Mouse (Mus musculus) CH12.LX (cell line): ENCODE measurements around the gene Ugt1a10. TPM values are rescaled to one million over a fixed set of nuclear protein-coding genes. Genes with fewer than 3 reads are reported as not detected.

Experiments
- DNase-seq: peaks from one replicate; pipeline ENCODE4 v3.0.0-alpha.2; 2013; ENCODE audit errors: extremely low read depth
- H3K27ac ChIP-seq: 2 replicates; pipeline ENCODE4 v1.5.1; 2012; ENCODE audit warnings: low read depth, mild to moderate bottlenecking, control low read depth, moderate library complexity; ENCODE audit not compliant: insufficient read depth
- H3K27me3 ChIP-seq: replicated peaks from 2 replicates; pipeline ENCODE3; 2012; ENCODE audit warnings: inconsistent platforms
- H3K36me3 ChIP-seq, 2 experiments: replicated peaks in 1 of 2; 2 replicates each; pipeline versions ENCODE3 to v1.6.1; 2012; ENCODE audit warnings: inconsistent platforms in 1 of 2, low read length in 1 of 2, mild to moderate bottlenecking in 1 of 2, mixed read lengths in 1 of 2, moderate library complexity in 1 of 2; ENCODE audit not compliant: control insufficient read depth in 1 of 2, insufficient read depth in 1 of 2
- H3K4me1 ChIP-seq, 2 experiments: 2 replicates each; pipeline ENCODE4 v1.6.1; 2012; ENCODE audit warnings: inconsistent platforms in 1 of 2, moderate library complexity in 1 of 2; ENCODE audit not compliant: insufficient read depth in 2 of 2, control insufficient read depth in 1 of 2
- H3K4me2 ChIP-seq: 2 replicates; pipeline ENCODE4 v1.6.1; 2012; ENCODE audit warnings: low read depth, mild to moderate bottlenecking, control low read depth; ENCODE audit not compliant: poor library complexity, insufficient read depth, severe bottlenecking
- H3K4me3 ChIP-seq, 3 experiments: fragments of 150-350 bp in 1 of 3; sonication (generic) in 1 of 3; replicated peaks in 1 of 3; 2 replicates each; pipeline versions ENCODE3 to v1.5.1; 2011 to 2012; ENCODE audit warnings: low read depth in 2 of 3, low read length in 2 of 3, mild to moderate bottlenecking in 2 of 3, moderate library complexity in 2 of 3, control low read depth in 1 of 3, improper control_type of control experiment in 1 of 3, inconsistent platforms in 1 of 3, mixed read lengths in 1 of 3; ENCODE audit not compliant: poor library complexity in 1 of 3
- H3K79me2 ChIP-seq: replicated peaks from 2 replicates; pipeline ENCODE4 v1.6.1; 2012; ENCODE audit warnings: mild to moderate bottlenecking, moderate library complexity; ENCODE audit not compliant: control insufficient read depth, poor library complexity, insufficient read depth, severe bottlenecking; ENCODE audit errors: extremely low read depth
- H3K9ac ChIP-seq: 2 replicates; pipeline ENCODE4 v1.6.1; 2012; ENCODE audit warnings: low read depth, mild to moderate bottlenecking, control low read depth, moderate library complexity; ENCODE audit not compliant: insufficient read depth
- H3K9me3 ChIP-seq: replicated peaks from 2 replicates; pipeline ENCODE3; 2012; ENCODE audit warnings: low read length, inconsistent platforms, mixed read lengths
- BHLHE40 ChIP-seq: IDR thresholded peaks from 2 replicates; pipeline ENCODE4 v1.6.1; 2011; ENCODE audit warnings: mild to moderate bottlenecking, low read depth, low read length, improper control_type of control experiment
- CHD1 ChIP-seq: IDR thresholded peaks from 2 replicates; pipeline ENCODE4 v1.6.1; 2012; ENCODE audit warnings: low read depth, low read length, improper control_type of control experiment, inconsistent platforms
- CHD2 ChIP-seq: IDR thresholded peaks from 2 replicates; pipeline ENCODE4 v1.6.1; 2011; ENCODE audit warnings: low read length, improper control_type of control experiment
- ELF1 ChIP-seq: IDR thresholded peaks from 2 replicates; pipeline ENCODE4 v1.6.1; 2014; ENCODE audit warnings: low read depth, mild to moderate bottlenecking, inconsistent platforms, low read length, improper control_type of control experiment
- GABPA ChIP-seq: IDR thresholded peaks from 2 replicates; pipeline ENCODE4 v1.6.1; 2012; ENCODE audit warnings: low read depth, low read length, improper control_type of control experiment, inconsistent platforms; ENCODE audit not compliant: insufficient replicate concordance
- HCFC1 ChIP-seq: IDR thresholded peaks from 2 replicates; pipeline ENCODE4 v1.6.1; 2012; ENCODE audit warnings: low read depth, mild to moderate bottlenecking, inconsistent platforms, low read length, improper control_type of control experiment
- JUN ChIP-seq: IDR thresholded peaks from 2 replicates; pipeline ENCODE4 v1.6.1; 2011; ENCODE audit warnings: low read depth, mild to moderate bottlenecking, low read length, improper control_type of control experiment, moderate library complexity; ENCODE audit not compliant: insufficient read depth
- MAX ChIP-seq: IDR thresholded peaks from 2 replicates; pipeline ENCODE4 v1.6.1; 2011; ENCODE audit warnings: low read length, improper control_type of control experiment
- MAZ ChIP-seq: IDR thresholded peaks from 2 replicates; pipeline ENCODE4 v1.6.1; 2012; ENCODE audit warnings: low read depth, mild to moderate bottlenecking, inconsistent platforms, low read length, improper control_type of control experiment, moderate library complexity
- MEF2A ChIP-seq: IDR thresholded peaks from 2 replicates; pipeline ENCODE4 v1.6.1; 2014; ENCODE audit warnings: low read depth, mild to moderate bottlenecking, inconsistent platforms, low read length, improper control_type of control experiment, borderline replicate concordance
- MXI1 ChIP-seq: IDR thresholded peaks from 2 replicates; pipeline ENCODE4 v1.6.1; 2011; ENCODE audit warnings: mild to moderate bottlenecking, low read depth, low read length, improper control_type of control experiment
- MYC ChIP-seq: IDR thresholded peaks from 2 replicates; pipeline ENCODE4 v1.6.1; 2011; ENCODE audit warnings: low read depth, mild to moderate bottlenecking, improper control_type of control experiment, low read length
- NELFE ChIP-seq: IDR thresholded peaks from 2 replicates; pipeline ENCODE4 v1.6.1; 2011; ENCODE audit warnings: low read depth, low read length, improper control_type of control experiment
- NRF1 ChIP-seq: IDR thresholded peaks from 2 replicates; pipeline ENCODE4 v1.6.1; 2014; ENCODE audit warnings: low read depth, mild to moderate bottlenecking, inconsistent platforms, low read length, improper control_type of control experiment, moderate library complexity
- PAX5 ChIP-seq: IDR thresholded peaks from 2 replicates; pipeline ENCODE4 v1.6.1; 2012; ENCODE audit warnings: low read length, inconsistent platforms, mixed read lengths
- RAD21 ChIP-seq: IDR thresholded peaks from 2 replicates; pipeline ENCODE4 v1.6.1; 2011; ENCODE audit warnings: low read depth, mild to moderate bottlenecking, low read length, improper control_type of control experiment, moderate library complexity
- SIN3A ChIP-seq: IDR thresholded peaks from 2 replicates; pipeline ENCODE4 v1.6.1; 2012; ENCODE audit warnings: low read length, improper control_type of control experiment, inconsistent platforms
- SMC3 ChIP-seq: IDR thresholded peaks from 2 replicates; pipeline ENCODE4 v1.6.1; 2011; ENCODE audit warnings: low read depth, low read length, improper control_type of control experiment
- TBP ChIP-seq: conservative IDR thresholded peaks from 2 replicates; pipeline ENCODE4 v1.6.1; 2011; ENCODE audit warnings: low read depth, low read length, improper control_type of control experiment
- TCF12 ChIP-seq: IDR thresholded peaks from 2 replicates; pipeline ENCODE4 v1.6.1; 2014; ENCODE audit warnings: low read depth, mild to moderate bottlenecking, inconsistent platforms, low read length, improper control_type of control experiment
- ZC3H11A ChIP-seq: IDR thresholded peaks from 2 replicates; pipeline ENCODE4 v1.6.1; 2012; ENCODE audit warnings: low read depth, mild to moderate bottlenecking, inconsistent platforms, low read length, improper control_type of control experiment
- ZMIZ1 ChIP-seq: IDR thresholded peaks from 2 replicates; pipeline ENCODE4 v1.6.1; 2012; ENCODE audit warnings: low read depth, mild to moderate bottlenecking, inconsistent platforms, low read length, improper control_type of control experiment
- dilution Hi-C: fragments of 300-500 bp; cut with MboI; formaldehyde crosslinking; loops from 2 replicates; pipeline ENCODE4 v1.14.3; 2020; ENCODE audit warnings: low sequenced_read_pairs; ENCODE audit not compliant: extremely low pct_unique_long_range_greater_than_20kb, extremely low pct_ligation_motif_present
- in situ Hi-C: fragments of 300-500 bp; cut with MboI; formaldehyde crosslinking; loops from 3 replicates; pipeline ENCODE4 v1.14.3; 2019; ENCODE audit warnings: low sequenced_read_pairs, low pct_ligation_motif_present, low pct_unique_long_range_greater_than_20kb, mixed read lengths
- polyA plus RNA-seq: library from polyadenylated mRNA; unstranded; fragments of >175 nt; gene quantifications from 2 replicates; pipeline ENCODE4 v1.2.1, GENCODE M21; 2012; ENCODE audit warnings: low read depth; ENCODE audit not compliant: insufficient read length
- total RNA-seq, 2 experiments: library from RNA; depleted of rRNA; stranded (reverse); fragments of 300-350 nt in 1 of 2; fragments of >200 nt in 1 of 2; gene quantifications; 2 replicates each; pipeline ENCODE4 v1.2.3; 2012 to 2014

The Ugt1a10 gene
- total and polyA plus RNA-seq, 3 experiments: not detected

DNA sequence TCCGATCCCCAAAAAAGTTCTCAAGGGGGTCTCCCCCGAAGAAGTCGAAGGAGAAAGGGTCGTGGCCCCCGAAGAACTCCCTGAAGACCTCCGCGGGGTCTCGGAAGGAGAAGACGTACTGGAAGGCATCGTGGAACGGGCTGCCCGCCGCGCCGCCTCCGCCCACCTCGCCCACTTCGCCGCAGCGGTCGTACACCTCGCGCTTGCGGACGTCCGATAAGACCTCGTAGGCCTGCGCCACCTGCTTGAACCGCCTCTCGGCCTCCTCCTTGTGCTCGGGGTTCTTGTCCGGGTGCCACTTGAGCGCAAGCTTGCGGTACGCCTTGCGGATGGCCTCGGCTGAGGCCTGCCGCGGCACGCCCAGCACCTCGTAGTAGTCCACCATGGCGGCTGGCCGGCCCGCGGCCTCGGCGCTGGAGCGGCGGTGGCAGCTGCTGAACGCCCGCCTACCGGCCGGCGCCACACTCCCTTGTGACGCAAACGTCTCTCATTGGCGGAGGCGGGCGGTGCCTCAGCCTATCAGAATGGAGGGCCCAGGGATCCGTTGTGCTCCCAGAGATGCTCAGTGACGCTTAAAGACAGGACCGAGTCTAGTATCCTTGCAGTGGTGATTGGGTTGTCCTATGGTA, 150.2 kb downstream of the Ugt1a10 start, which contains the start of gene Dnajb3 (continued):
- no peak for TF ChIP-seq JUN

GRCm38 (mm10) chr1:88206843-88207479, 151.8 kb downstream of the Ugt1a10 start:
- dilution Hi-C loops (no loop called here), in situ Hi-C loops (no loop called here)
- Histone ChIP-seq H3K4me2 (no peak overlapping the region), H3K4me3 (no peak overlapping the region), H3K79me2 (no peaks in the 10 kb centered on the region), H3K9ac (no peak overlapping the region), H3K27ac (no peak overlapping the region), H3K4me1 (no peaks in the 10 kb centered on the region), H3K36me3 (peaks cover 0 to 6% of the 10 kb centered on the region in 2 experiments), H3K9me3 (peaks cover 10% of the 10 kb centered on the region), H3K27me3 (no peaks in the 10 kb centered on the region)
- TF ChIP-seq CHD1 (no peak), NRF1 (no peak), ELF1 (no peak), MAZ (no peak), ZC3H11A (no peak), GABPA (no peak), CHD2 (no peak), TBP (no peak), MYC (no peak), RAD21 (no peak), TCF12 (no peak), BHLHE40 (no peak), SIN3A (no peak)
- DNase-seq: no peak

- Histone ChIP-seq H3K4me3 (no peak within 1 kb of the TSS), H3K9me3 (peaks cover 50% of the 10 kb centered on the region), H3K79me2 (no peaks in the 10 kb centered on the region), H3K27ac (no peak within 1 kb of the TSS), H3K9ac (no peak within 1 kb of the TSS), H3K36me3 (no peaks in the 10 kb centered on the region), H3K27me3 (no peaks in the 10 kb centered on the region), H3K4me1 (no peaks in the 10 kb centered on the region), H3K4me2 (no peak within 1 kb of the TSS)
- dilution Hi-C loops: no loop called here
- in situ Hi-C loops: no loop called here
- TF ChIP-seq MEF2A: no peak
- no peak for TF ChIP-seq MXI1
- TF ChIP-seq HCFC1: no peak
- TF ChIP-seq JUN: no peak
- no peak for TF ChIP-seq PAX5
- TF ChIP-seq ZMIZ1: no peak
- TF ChIP-seq NRF1: no peak
- no peak for TF ChIP-seq CHD1
- TF ChIP-seq SMC3: no peak
- TF ChIP-seq MAZ: no peak
- no peak for TF ChIP-seq NELFE
- no peak for TF ChIP-seq ZC3H11A
- TF ChIP-seq MAX: no peak
- no peak for DNase-seq
These were observed 156.6 kb downstream of the Ugt1a10 start, which contains the start of gene Ugt1a1 for GRCm38 (mm10) chr1:88211812-88212211. TSS of gene Ugt1a1 (plus strand) at chr1:88211959.
